Mouse (Mus musculus): ENCODE results near the gene Itga8.

Itga8 gene

GRCm38 (mm10) chr2:12294060-12294459 lies 7.7 kb downstream of the Itga8 start:
- DNase-seq (ENCODE audit: low spot score): no peak

- no peak for DNase-seq (ENCODE audit: low spot score)
Observed at GRCm38 (mm10) chr2:12293458-12293857, 8.3 kb downstream of the Itga8 start.

- no peak for DNase-seq (ENCODE audit: low spot score)
Observed at GRCm38 (mm10) chr2:12292023-12292820, 9.5 kb downstream of the Itga8 start.

GRCm38 (mm10) chr2:12290235-12290634 lies 11.5 kb downstream of the Itga8 start:
- DNase-seq (ENCODE audit: low spot score): no peak

GRCm38 (mm10) chr2:12287831-12288230 lies 13.9 kb downstream of the Itga8 start:
- no peak for DNase-seq (ENCODE audit: low spot score)

- no peak for DNase-seq (ENCODE audit: low spot score)
Observed at GRCm38 (mm10) chr2:12280664-12281063, 21.1 kb downstream of the Itga8 start.

GRCm38 (mm10) chr2:12279070-12279612 lies 22.6 kb downstream of the Itga8 start:
- no peak for DNase-seq (ENCODE audit: low spot score)

- DNase-seq (ENCODE audit: low spot score): no peak
Observed at GRCm38 (mm10) chr2:12256635-12257317, 44.9 kb downstream of the Itga8 start.

- no peak for DNase-seq (ENCODE audit: low spot score)
Observed at GRCm38 (mm10) chr2:12255901-12256300, 45.8 kb downstream of the Itga8 start.

- DNase-seq (ENCODE audit: low spot score): no peak
Observed at GRCm38 (mm10) chr2:12235345-12235744, 66.4 kb downstream of the Itga8 start.

- DNase-seq (ENCODE audit: low spot score): no peak
Observed at GRCm38 (mm10) chr2:12229721-12230120, 72.0 kb downstream of the Itga8 start.

- no peak for DNase-seq (ENCODE audit: low spot score)
Observed at GRCm38 (mm10) chr2:12228335-12228734, 73.4 kb downstream of the Itga8 start.

- no peak for DNase-seq (ENCODE audit: low spot score)
Observed at GRCm38 (mm10) chr2:12227243-12227642, 74.5 kb downstream of the Itga8 start.

- no peak for DNase-seq (ENCODE audit: low spot score)
Observed at GRCm38 (mm10) chr2:12226367-12226766, 75.4 kb downstream of the Itga8 start.

GRCm38 (mm10) chr2:12221671-12222070 lies 80.1 kb downstream of the Itga8 start:
- DNase-seq (ENCODE audit: low spot score): no peak

- no peak for DNase-seq (ENCODE audit: low spot score)
Observed at GRCm38 (mm10) chr2:12213464-12213790, 88.3 kb downstream of the Itga8 start.

GRCm38 (mm10) chr2:12212662-12213463 lies 88.9 kb downstream of the Itga8 start:
- no peak for DNase-seq (ENCODE audit: low spot score)

- no peak for DNase-seq (ENCODE audit: low spot score)
Observed at GRCm38 (mm10) chr2:12208142-12208541, 93.6 kb downstream of the Itga8 start.

- DNase-seq (ENCODE audit: low spot score): no peak
Observed at GRCm38 (mm10) chr2:12206353-12206752, 95.4 kb downstream of the Itga8 start.

- DNase-seq (ENCODE audit: low spot score): no peak
Observed at GRCm38 (mm10) chr2:12205875-12206274, 95.8 kb downstream of the Itga8 start.

GRCm38 (mm10) chr2:12203231-12203630 lies 98.5 kb downstream of the Itga8 start:
- no peak for DNase-seq (ENCODE audit: low spot score)

- DNase-seq (ENCODE audit: low spot score): no peak
Observed at GRCm38 (mm10) chr2:12198699-12199098, 103.0 kb downstream of the Itga8 start.

- no peak for DNase-seq (ENCODE audit: low spot score)
Observed at GRCm38 (mm10) chr2:12198214-12198613, 103.5 kb downstream of the Itga8 start.
